Mouse (Mus musculus) G1E (cell line): ENCODE measurements at regions not wholly inside any gene's neighbourhood (a gene's known extent, or its start where the extent isn't known, plus 50 kb on each side); places are given as distances from the start of the nearest gene placed in this dataset.

Source experiments
- CTCF ChIP-seq: IDR thresholded peaks from 2 replicates; pipeline ENCODE4 v1.5.1; 2012; ENCODE audit warnings: low read depth, low read length, inconsistent platforms, mixed read lengths
- GATA1 ChIP-seq: IDR thresholded peaks from 2 replicates; pipeline ENCODE4 v1.6.1; 2012; ENCODE audit warnings: borderline replicate concordance, low read length, inconsistent platforms, mixed read lengths
- GATA2 ChIP-seq: IDR thresholded peaks from 2 replicates; pipeline ENCODE4 v1.6.1; 2012; ENCODE audit warnings: low read depth, low read length, inconsistent platforms, borderline replicate concordance
- POLR2AphosphoS5 ChIP-seq: IDR thresholded peaks from 2 replicates; pipeline ENCODE4 v1.6.1; 2012; ENCODE audit warnings: low read depth, low read length, inconsistent platforms; ENCODE audit not compliant: insufficient replicate concordance

- TF ChIP-seq CTCF: no peak
- no peak for TF ChIP-seq POLR2AphosphoS5
- TF ChIP-seq GATA1: no peak
- TF ChIP-seq GATA2: no peak
These were observed 52.1 kb upstream of the Csf1 start for GRCm38 (mm10) chr3:107812341-107812740.
